Mouse (Mus musculus) liver, adult 10 weeks (tissue): ENCODE measurements around the gene H2-Ke6. TPM values are rescaled to one million over a fixed set of nuclear protein-coding genes. Genes with fewer than 3 reads are reported as not detected.

Experiments used
- polyA plus RNA-seq: library from polyadenylated mRNA; stranded (reverse); fragments of 350-450 nt; fragmentation: Illumina TruSeq; extraction: RNeasy Lipid Tissue Mini Kit (QIAGEN cat#74804); gene quantifications from one replicate; pipeline ENCODE4 v1.2.3, GENCODE M21; 2014; ENCODE audit warnings: low read depth, low replicate concordance

The H2-Ke6 gene
- polyA plus RNA-seq, result 13.3 TPM

DNA sequence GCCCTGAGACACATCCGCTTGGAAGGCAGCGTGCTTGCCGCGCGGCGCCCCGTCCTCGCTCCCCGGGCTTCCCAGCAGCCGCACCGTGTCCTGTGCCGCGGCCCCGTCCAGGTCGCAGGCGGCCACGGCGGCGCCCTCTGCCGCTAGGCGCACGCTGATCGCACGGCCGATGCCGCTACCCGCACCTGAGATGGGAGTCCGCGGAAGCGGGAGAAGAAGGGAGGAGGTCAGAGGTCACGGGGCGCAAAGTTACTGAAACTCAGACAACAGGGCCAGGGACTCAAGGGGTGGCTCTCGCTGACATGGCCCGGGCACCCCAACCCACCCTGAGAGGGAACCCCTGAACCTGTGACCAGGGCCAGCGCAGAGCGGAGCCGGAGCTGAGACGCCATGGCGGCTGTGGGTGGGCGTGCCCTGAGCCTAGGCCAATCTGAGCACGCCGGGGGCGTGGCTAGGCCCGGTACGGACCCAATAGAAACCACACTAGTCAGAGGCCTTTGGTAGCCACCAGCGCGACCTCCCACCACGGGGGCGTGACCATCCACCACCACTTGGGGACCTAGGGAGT is at the start of gene H2-Ke6:
H2-Ke6 (minus strand) TSS at position 405 of the 568 bp plus-strand sequence.

GRCm38 (mm10) chr17:34038878-34039561 is 11.2 kb upstream of the H2-Ke6 start, which contains the start of gene Col11a2:
Col11a2 (plus strand) TSS chr17:34039437.

DNA sequence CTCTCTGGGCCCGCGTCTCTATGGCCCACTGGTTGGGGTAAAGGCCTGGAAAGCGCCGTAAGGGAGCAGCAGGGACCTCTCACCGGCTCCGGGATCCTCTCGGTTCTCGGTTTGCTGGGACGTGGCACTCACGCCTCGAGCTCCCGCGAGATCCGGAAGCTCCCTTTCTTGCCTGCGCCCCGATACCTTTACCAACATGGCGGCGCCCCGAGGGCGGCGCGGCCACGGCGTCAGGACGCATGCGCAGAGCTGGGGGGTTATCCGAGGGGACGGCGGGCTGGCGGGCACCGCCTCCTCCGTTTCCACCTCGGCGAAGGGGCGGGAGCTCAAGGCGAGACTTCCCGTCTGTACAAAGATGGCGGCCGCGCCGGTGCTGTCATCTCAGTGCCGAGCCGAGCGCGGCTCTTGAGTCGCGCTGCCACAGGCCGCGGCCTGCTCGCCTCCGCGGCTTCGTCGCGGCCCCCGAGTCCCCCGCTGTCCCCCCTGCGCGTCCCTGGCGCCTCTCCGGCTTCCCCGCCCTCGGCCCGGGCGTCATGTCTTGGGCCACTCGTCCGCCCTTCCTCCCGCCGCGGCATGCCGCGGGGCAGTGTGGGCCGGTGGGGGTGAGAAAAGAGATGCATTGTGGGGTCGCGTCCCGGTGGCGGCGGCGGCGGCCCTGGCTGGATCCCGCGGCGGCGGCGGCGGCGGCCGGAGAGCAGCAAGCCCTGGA is 3.8 kb upstream of the H2-Ke6 start, which contains the start of the genes Slc39a7 and Rxrb:
Slc39a7 (minus strand) TSS at position 218 of the 709 bp plus-strand sequence.
Rxrb (plus strand) TSS at position 348 of the 709 bp plus-strand sequence.

GRCm38 (mm10) chr17:34024317-34024821 is 3.5 kb downstream of the H2-Ke6 start, which contains the start of gene Ring1:
Ring1 (minus strand) TSS chr17:34024680.

DNA sequence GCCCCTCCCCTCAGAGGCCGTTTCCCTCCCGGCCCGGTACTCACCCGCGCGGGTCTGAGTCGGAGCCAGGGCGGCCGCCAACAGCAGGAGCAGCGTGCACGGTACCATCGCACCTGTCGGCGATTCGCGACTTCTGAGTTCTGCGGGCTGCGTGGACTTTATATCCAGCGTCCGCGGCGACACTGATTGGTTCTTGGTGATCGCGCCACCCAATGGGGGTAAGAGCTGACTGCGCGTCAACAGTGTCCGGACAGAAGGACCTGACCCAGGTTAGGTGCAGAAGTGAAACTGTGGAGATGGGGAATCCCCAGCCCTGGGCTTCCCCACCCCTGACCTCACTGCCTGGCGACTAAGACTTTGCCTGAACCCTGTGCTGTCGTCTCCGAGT is 27.7 kb downstream of the H2-Ke6 start, which contains the start of gene H2-K1:
H2-K1 (minus strand) TSS at position 198 of the 388 bp plus-strand sequence.

Other genes with a start within 250 kb of the H2-Ke6 start
- gene Angptl4, start 246.2 kb downstream of the H2-Ke6 start, polyA plus RNA-seq, result 8.0 TPM
- gene Kank3, start 217.5 kb downstream of the H2-Ke6 start, polyA plus RNA-seq, result 3.1 TPM
- gene Rps28, start 203.5 kb downstream of the H2-Ke6 start, polyA plus RNA-seq, result 37.1 TPM
- gene Ndufa7, start 203.5 kb downstream of the H2-Ke6 start, polyA plus RNA-seq, result 24.4 TPM
- gene Cd320, start 185.0 kb downstream of the H2-Ke6 start, polyA plus RNA-seq, result 1.5 TPM
- not detected for gene Gm7029, start 154.2 kb downstream of the H2-Ke6 start, polyA plus RNA-seq
- gene Kifc1, start 137.4 kb downstream of the H2-Ke6 start, polyA plus RNA-seq, result not detected
- not detected for gene Platr17, start 122.9 kb downstream of the H2-Ke6 start, polyA plus RNA-seq
- gene Daxx, start 118.6 kb downstream of the H2-Ke6 start, polyA plus RNA-seq, result 3.7 TPM
- 29.5 TPM for gene Tapbp, start 112.2 kb downstream of the H2-Ke6 start, polyA plus RNA-seq
- 1.7 TPM for gene Zbtb22, start 112.2 kb downstream of the H2-Ke6 start, polyA plus RNA-seq
- gene Rgl2, start 98.5 kb downstream of the H2-Ke6 start, polyA plus RNA-seq, result 0.64 TPM
- gene Pfdn6, start 87.7 kb downstream of the H2-Ke6 start, polyA plus RNA-seq, result 12.6 TPM
- gene Wdr46, start 87.4 kb downstream of the H2-Ke6 start, polyA plus RNA-seq, result 1.2 TPM
- gene B3galt4, start 76.6 kb downstream of the H2-Ke6 start, polyA plus RNA-seq, result not detected
- 3.0 TPM for gene Vps52, start 72.2 kb downstream of the H2-Ke6 start, polyA plus RNA-seq
- gene Rps18, start 72.1 kb downstream of the H2-Ke6 start, polyA plus RNA-seq, result 51.8 TPM
- gene H2-K1, start 27.7 kb downstream of the H2-Ke6 start, polyA plus RNA-seq, result 848 TPM
- 1.8 TPM for gene Ring1, start 3.4 kb downstream of the H2-Ke6 start, polyA plus RNA-seq
- gene Slc39a7, start 3.6 kb upstream of the H2-Ke6 start, polyA plus RNA-seq, result 3.2 TPM
- gene Rxrb, start 3.8 kb upstream of the H2-Ke6 start, polyA plus RNA-seq, result 1.4 TPM
- not detected for gene Col11a2, start 11.4 kb upstream of the H2-Ke6 start, polyA plus RNA-seq
- not detected for gene H2-Oa, start 64.3 kb upstream of the H2-Ke6 start, polyA plus RNA-seq
- 1.2 TPM for gene H2-DMa, start 91.5 kb upstream of the H2-Ke6 start, polyA plus RNA-seq
- gene Brd2, start 94.6 kb upstream of the H2-Ke6 start, polyA plus RNA-seq, result 94.0 TPM
- gene H2-DMb2, start 115.2 kb upstream of the H2-Ke6 start, polyA plus RNA-seq, result 0.64 TPM
- 2.6 TPM for gene H2-DMb1, start 125.0 kb upstream of the H2-Ke6 start, polyA plus RNA-seq
- 2.8 TPM for gene Tap1, start 159.5 kb upstream of the H2-Ke6 start, polyA plus RNA-seq
- 6.2 TPM for gene Psmb9, start 159.7 kb upstream of the H2-Ke6 start, polyA plus RNA-seq
- gene Psmb8, start 169.7 kb upstream of the H2-Ke6 start, polyA plus RNA-seq, result 3.0 TPM
- gene Tap2, start 175.5 kb upstream of the H2-Ke6 start, polyA plus RNA-seq, result 1.1 TPM
- 1.2 TPM for gene H2-Ob, start 210.8 kb upstream of the H2-Ke6 start, polyA plus RNA-seq
- gene H2-Ab1, start 229.6 kb upstream of the H2-Ke6 start, polyA plus RNA-seq, result 18.9 TPM